Mouse (Mus musculus): ENCODE measurements around the gene Fam53b.

DNA sequence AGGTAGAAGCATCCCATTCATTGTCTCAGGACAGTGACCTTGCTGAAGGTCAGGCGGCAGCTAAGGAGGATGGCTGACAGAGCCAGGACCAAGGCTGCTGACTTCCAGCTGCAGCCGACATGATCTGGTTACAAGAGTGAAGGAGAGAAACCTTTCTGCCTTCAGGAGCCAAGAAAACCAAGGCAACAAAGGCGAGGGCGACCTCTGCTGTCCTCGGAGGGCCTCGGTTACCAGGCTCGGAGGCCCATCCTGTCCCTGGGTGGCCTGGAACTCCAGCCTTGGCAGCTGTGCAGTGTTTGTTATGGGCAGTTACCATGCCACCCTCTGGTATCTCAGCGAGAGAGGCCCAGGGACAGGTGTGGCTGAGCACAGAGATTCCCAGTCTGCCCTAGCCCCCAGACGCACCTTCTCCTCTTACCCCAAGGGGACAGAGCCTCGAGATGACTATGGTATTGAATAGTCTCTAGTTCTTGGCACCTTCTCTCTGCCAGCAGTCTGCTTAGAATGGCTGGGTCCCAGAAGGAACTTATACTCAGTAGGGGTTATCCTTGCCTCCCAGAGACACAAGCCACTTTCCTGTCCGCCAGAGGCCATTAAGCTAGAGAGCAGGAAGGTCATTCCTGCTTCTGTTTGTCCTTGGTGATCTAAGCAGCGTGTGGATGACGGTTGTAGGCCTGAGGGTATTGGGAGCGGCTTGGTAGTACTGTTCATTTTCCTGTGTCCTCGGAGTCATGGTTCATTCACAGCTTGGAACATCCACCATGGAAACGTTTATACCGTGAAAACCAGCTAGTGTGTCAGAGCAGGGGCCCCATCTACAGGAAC, 139.5 kb downstream of the Fam53b start:
- TF ChIP-seq POLR2A (IDR thresholded peaks at IDR 0.05; ENCODE audit: insufficient read depth, low read length) (no peak), EP300 (IDR thresholded peaks at IDR 0.05; ENCODE audit: insufficient read depth, low read depth, low read length) (peak; percentile 52; the same call in 1 of the 2 replicates), CTCF (IDR thresholded peaks at IDR 0.05; ENCODE audit: low read depth, low read length) (peak; percentile 41)

Data from ES-Bruce4 (cell line).